Mouse (Mus musculus): ENCODE measurements around the gene Rlf.
"Not testable (repeated sequence)": the region's sequence is repeated elsewhere in the genome, so short reads cannot be mapped to it uniquely, and the experiment has no call there.

The Rlf gene

GRCm38 (mm10) chr4:121214793-121215304 is at the start of gene Rlf:
TSS of gene Rlf (minus strand) at chr4:121215084.
- peak; percentile 99 for DNase-seq

- no peak for DNase-seq
Observed at GRCm38 (mm10) chr4:121241612-121242000, 26.7 kb upstream of the Rlf start.

- no peak for DNase-seq
Observed at GRCm38 (mm10) chr4:121240637-121241611, 26.0 kb upstream of the Rlf start.

- no peak for DNase-seq
Observed at GRCm38 (mm10) chr4:121239878-121240277, 25.0 kb upstream of the Rlf start.

- DNase-seq, result peak; percentile 56
Observed at GRCm38 (mm10) chr4:121231772-121232414, 17.0 kb upstream of the Rlf start.

- DNase-seq, result peak; percentile 57
Observed at GRCm38 (mm10) chr4:121230943-121231614, 16.2 kb upstream of the Rlf start.

- DNase-seq, result no peak
Observed at GRCm38 (mm10) chr4:121227072-121227471, 12.2 kb upstream of the Rlf start.

GRCm38 (mm10) chr4:121225177-121225576 is 10.3 kb upstream of the Rlf start:
- no peak for DNase-seq

GRCm38 (mm10) chr4:121223136-121223535 is 8.3 kb upstream of the Rlf start:
- DNase-seq, result no peak

- DNase-seq, result no peak
Observed at GRCm38 (mm10) chr4:121216216-121216615, 1.3 kb upstream of the Rlf start.

GRCm38 (mm10) chr4:121215489-121215888 is 605 bp upstream of the Rlf start:
- no peak for DNase-seq

GRCm38 (mm10) chr4:121213936-121214792 is 720 bp downstream of the Rlf start:
- peak; percentile 70 for DNase-seq

- no peak for DNase-seq
Observed at GRCm38 (mm10) chr4:121208911-121209310, 6.0 kb downstream of the Rlf start.

GRCm38 (mm10) chr4:121197856-121198255 is 17.0 kb downstream of the Rlf start:
- no peak for DNase-seq

GRCm38 (mm10) chr4:121196995-121197394 is 17.9 kb downstream of the Rlf start:
- no peak for DNase-seq

- DNase-seq, result peak; percentile 72
Observed at GRCm38 (mm10) chr4:121196205-121196604, 18.7 kb downstream of the Rlf start.

- no peak for DNase-seq
Observed at GRCm38 (mm10) chr4:121194736-121195135, 20.1 kb downstream of the Rlf start.

- no peak for DNase-seq
Observed at GRCm38 (mm10) chr4:121192306-121192705, 22.6 kb downstream of the Rlf start.

GRCm38 (mm10) chr4:121189341-121189740 is 25.5 kb downstream of the Rlf start:
- DNase-seq, result no peak

- DNase-seq, result no peak
Observed at GRCm38 (mm10) chr4:121179669-121180068, 35.2 kb downstream of the Rlf start.

- DNase-seq, result no peak
Observed at GRCm38 (mm10) chr4:121167656-121168055, 47.2 kb downstream of the Rlf start.

- DNase-seq, result not testable (repeated sequence)
Observed at GRCm38 (mm10) chr4:121166697-121167096, 48.2 kb downstream of the Rlf start.
